Mouse (Mus musculus): Measurements from ENCODE around the gene Tmem221. TPM values are rescaled to one million over a fixed set of nuclear protein-coding genes. Genes with fewer than 3 reads are reported as not detected.
A peak's percentile ranks its signal among the peaks of the same experiment; 100 is the strongest.
"Not testable (repeated sequence)": the region's sequence is repeated elsewhere in the genome, so short reads cannot be mapped to it uniquely, and the experiment has no call there.

Gene Tmem221
- total and polyA plus RNA-seq, 3 experiments, result not detected

- ATAC-seq (ENCODE audit: extremely low read depth, insufficient number of reproducible peaks, low FRiP score, poor library complexity, severe bottlenecking) (no peak), DNase-seq (ENCODE audit: low spot score) (no peak)
- Histone ChIP-seq H3K4me3 (ENCODE audit: low read depth, low read length) (no peak overlapping the region), H3K4me1 (ENCODE audit: insufficient read depth, low read depth, low read length) (peaks cover 7% of the 10 kb centered on the region), H3K36me3 (replicated peaks) (no peaks in the 10 kb centered on the region), H3K27me3 (ENCODE audit: insufficient read depth, low read length) (peaks cover 48% of the 10 kb centered on the region), H3K9me3 (replicated peaks) (no peaks in the 10 kb centered on the region)
- no peak for TF ChIP-seq GATA2 (IDR thresholded peaks at IDR 0.05; ENCODE audit: borderline replicate concordance, low read depth, low read length)
- no peak for TF ChIP-seq POLR2AphosphoS5 (IDR thresholded peaks at IDR 0.05; ENCODE audit: insufficient replicate concordance, low read depth, low read length)
- TF ChIP-seq TAL1 (conservative IDR thresholded peaks at IDR 0.05; ENCODE audit: low read depth, low read length), result no peak
- TF ChIP-seq GATA1 (IDR thresholded peaks at IDR 0.05; ENCODE audit: borderline replicate concordance, low read length), result no peak
- TF ChIP-seq CTCF (IDR thresholded peaks at IDR 0.05; ENCODE audit: low read depth, low read length), result no peak
Measured at GRCm38 (mm10) chr8:71527162-71527870, 31.4 kb downstream of the Tmem221 start.

GRCm38 (mm10) chr8:71526272-71526671, 32.4 kb downstream of the Tmem221 start:
- Histone ChIP-seq H3K4me3 (ENCODE audit: low read depth, low read length) (no peak overlapping the region), H3K9me3 (replicated peaks) (no peaks in the 10 kb centered on the region), H3K36me3 (replicated peaks) (no peaks in the 10 kb centered on the region), H3K27me3 (ENCODE audit: insufficient read depth, low read length) (peaks cover 50% of the 10 kb centered on the region), H3K4me1 (ENCODE audit: insufficient read depth, low read depth, low read length) (peaks cover 12% of the 10 kb centered on the region)
- TF ChIP-seq CTCF (IDR thresholded peaks at IDR 0.05; ENCODE audit: low read depth, low read length), result no peak
- no peak for TF ChIP-seq GATA1 (IDR thresholded peaks at IDR 0.05; ENCODE audit: borderline replicate concordance, low read length)
- no peak for TF ChIP-seq GATA2 (IDR thresholded peaks at IDR 0.05; ENCODE audit: borderline replicate concordance, low read depth, low read length)
- no peak for TF ChIP-seq POLR2AphosphoS5 (IDR thresholded peaks at IDR 0.05; ENCODE audit: insufficient replicate concordance, low read depth, low read length)
- no peak for TF ChIP-seq TAL1 (conservative IDR thresholded peaks at IDR 0.05; ENCODE audit: low read depth, low read length)
- ATAC-seq (ENCODE audit: extremely low read depth, insufficient number of reproducible peaks, low FRiP score, poor library complexity, severe bottlenecking), result no peak
- DNase-seq (ENCODE audit: low spot score), result no peak

GRCm38 (mm10) chr8:71525226-71526050, 33.2 kb downstream of the Tmem221 start, which contains the start of gene Ccdc194:
Ccdc194 (minus strand) TSS chr8:71525711.
- TF ChIP-seq TAL1 (conservative IDR thresholded peaks at IDR 0.05; ENCODE audit: low read depth, low read length) (no peak), GATA1 (IDR thresholded peaks at IDR 0.05; ENCODE audit: borderline replicate concordance, low read length) (no peak), GATA2 (IDR thresholded peaks at IDR 0.05; ENCODE audit: borderline replicate concordance, low read depth, low read length) (no peak), CTCF (IDR thresholded peaks at IDR 0.05; ENCODE audit: low read depth, low read length) (no peak), POLR2AphosphoS5 (IDR thresholded peaks at IDR 0.05; ENCODE audit: insufficient replicate concordance, low read depth, low read length) (no peak)
- Histone ChIP-seq H3K9me3 (replicated peaks) (no peaks in the 10 kb centered on the region), H3K4me3 (ENCODE audit: low read depth, low read length) (no peak within 1 kb of the TSS), H3K4me1 (ENCODE audit: insufficient read depth, low read depth, low read length) (peaks cover 13% of the 10 kb centered on the region), H3K27me3 (ENCODE audit: insufficient read depth, low read length) (peaks cover 57% of the 10 kb centered on the region), H3K36me3 (replicated peaks) (no peaks in the 10 kb centered on the region)
- no peak for ATAC-seq (ENCODE audit: extremely low read depth, insufficient number of reproducible peaks, low FRiP score, poor library complexity, severe bottlenecking)
- DNase-seq (ENCODE audit: low spot score), result no peak

- H3K4me3 ChIP-seq (ENCODE audit: low read depth, low read length), result no peak overlapping the region; the same call in 1 of the 2 replicates
- peaks cover 9% of the 10 kb centered on the region for H3K4me1 ChIP-seq (ENCODE audit: insufficient read depth, low read depth, low read length)
- no peaks in the 10 kb centered on the region for H3K9me3 ChIP-seq (replicated peaks)
- DNase-seq (ENCODE audit: low spot score), result peak; percentile 78
- no peaks in the 10 kb centered on the region for H3K36me3 ChIP-seq (replicated peaks)
- peak; percentile 45 for ATAC-seq (ENCODE audit: extremely low read depth, insufficient number of reproducible peaks, low FRiP score, poor library complexity, severe bottlenecking)
- peaks cover 51% of the 10 kb centered on the region for H3K27me3 ChIP-seq (ENCODE audit: insufficient read depth, low read length)
- TF ChIP-seq CTCF (IDR thresholded peaks at IDR 0.05; ENCODE audit: low read depth, low read length) (peak; percentile 87), POLR2AphosphoS5 (IDR thresholded peaks at IDR 0.05; ENCODE audit: insufficient replicate concordance, low read depth, low read length) (no peak)
Measured at GRCm38 (mm10) chr8:71521634-71522033, 37.0 kb downstream of the Tmem221 start.

GRCm38 (mm10) chr8:71519037-71519825, 39.4 kb downstream of the Tmem221 start:
- H3K36me3 ChIP-seq (replicated peaks); ATAC-seq (ENCODE audit: extremely low read depth, insufficient number of reproducible peaks, low FRiP score, poor library complexity, severe bottlenecking); H3K9me3 ChIP-seq (replicated peaks); DNase-seq (ENCODE audit: low spot score); H3K4me1 ChIP-seq (ENCODE audit: insufficient read depth, low read depth, low read length); H3K4me3 ChIP-seq (ENCODE audit: low read depth, low read length): not testable (repeated sequence)
- H3K27me3 ChIP-seq (ENCODE audit: insufficient read depth, low read length), result peaks cover 35% of the 10 kb centered on the region

- H3K4me3 ChIP-seq (ENCODE audit: low read depth, low read length), result no peak overlapping the region
- H3K27me3 ChIP-seq (ENCODE audit: insufficient read depth, low read length), result peaks cover 32% of the 10 kb centered on the region
- H3K36me3 ChIP-seq (replicated peaks), result no peaks in the 10 kb centered on the region
- H3K9me3 ChIP-seq (replicated peaks), result no peaks in the 10 kb centered on the region
- no peak for ATAC-seq (ENCODE audit: extremely low read depth, insufficient number of reproducible peaks, low FRiP score, poor library complexity, severe bottlenecking)
- peaks cover 18% of the 10 kb centered on the region for H3K4me1 ChIP-seq (ENCODE audit: insufficient read depth, low read depth, low read length)
- no peak for DNase-seq (ENCODE audit: low spot score)
- TF ChIP-seq TAL1 (conservative IDR thresholded peaks at IDR 0.05; ENCODE audit: low read depth, low read length), result no peak
- no peak for TF ChIP-seq GATA2 (IDR thresholded peaks at IDR 0.05; ENCODE audit: borderline replicate concordance, low read depth, low read length)
- TF ChIP-seq CTCF (IDR thresholded peaks at IDR 0.05; ENCODE audit: low read depth, low read length), result no peak
- TF ChIP-seq POLR2AphosphoS5 (IDR thresholded peaks at IDR 0.05; ENCODE audit: insufficient replicate concordance, low read depth, low read length), result no peak
- TF ChIP-seq GATA1 (IDR thresholded peaks at IDR 0.05; ENCODE audit: borderline replicate concordance, low read length), result no peak
Measured at GRCm38 (mm10) chr8:71516786-71517185, 41.9 kb downstream of the Tmem221 start.

Measured in G1E (cell line).